Mouse (Mus musculus): ENCODE data around the gene Slc15a3. TPM values are rescaled to one million over a fixed set of nuclear protein-coding genes. Genes with fewer than 3 reads are reported as not detected.

The Slc15a3 gene
- polyA plus RNA-seq, 1 experiment from 2014 or later, result 0.37 TPM

Other genes with a start within 250 kb of the Slc15a3 start
- 465 and 471 TPM in 2 replicates for gene Ddb1, start 234.4 kb upstream of the Slc15a3 start, polyA plus RNA-seq (2016; fragmentation: Nextera tagmentation; extraction: Ambion mirVana)
- 21.1 and 24.5 TPM in 2 replicates for gene Tkfc, start 234.1 kb upstream of the Slc15a3 start, polyA plus RNA-seq (2016; fragmentation: Nextera tagmentation; extraction: Ambion mirVana)
- gene Vwce, start 205.5 kb upstream of the Slc15a3 start, polyA plus RNA-seq (2016; fragmentation: Nextera tagmentation; extraction: Ambion mirVana), result 0.38 and 0.85 TPM in 2 replicates
- not detected in 2 replicates for gene Pga5, start 161.7 kb upstream of the Slc15a3 start, polyA plus RNA-seq (2016; fragmentation: Nextera tagmentation; extraction: Ambion mirVana)
- gene Vps37c, start 151.0 kb upstream of the Slc15a3 start, polyA plus RNA-seq (2016; fragmentation: Nextera tagmentation; extraction: Ambion mirVana), result 33.5 and 36.1 TPM in 2 replicates
- not detected in 2 replicates for gene Cd5, start 100.7 kb upstream of the Slc15a3 start, polyA plus RNA-seq (2016; fragmentation: Nextera tagmentation; extraction: Ambion mirVana)
- gene Cd6, start 9.7 kb upstream of the Slc15a3 start, polyA plus RNA-seq (2016; fragmentation: Nextera tagmentation; extraction: Ambion mirVana), result not detected in 2 replicates
- gene Tmem132a, start 30.2 kb downstream of the Slc15a3 start, polyA plus RNA-seq (2016; fragmentation: Nextera tagmentation; extraction: Ambion mirVana), result 110 and 115 TPM in 2 replicates
- 51.4 and 53.8 TPM in 2 replicates for gene Tmem109, start 42.3 kb downstream of the Slc15a3 start, polyA plus RNA-seq (2016; fragmentation: Nextera tagmentation; extraction: Ambion mirVana)
- 43.8 and 47.1 TPM in 2 replicates for gene Prpf19, start 55.5 kb downstream of the Slc15a3 start, polyA plus RNA-seq (2016; fragmentation: Nextera tagmentation; extraction: Ambion mirVana)
- gene Zp1, start 80.9 kb downstream of the Slc15a3 start, polyA plus RNA-seq (2016; fragmentation: Nextera tagmentation; extraction: Ambion mirVana), result not detected in 2 replicates
- gene Ptgdr2, start 97.4 kb downstream of the Slc15a3 start, polyA plus RNA-seq (2016; fragmentation: Nextera tagmentation; extraction: Ambion mirVana), result 0.06 and 0.09 TPM in 2 replicates
- 45.0 and 46.0 TPM in 2 replicates for gene Ccdc86, start 109.5 kb downstream of the Slc15a3 start, polyA plus RNA-seq (2016; fragmentation: Nextera tagmentation; extraction: Ambion mirVana)
- gene Ms4a10, start 134.9 kb downstream of the Slc15a3 start, polyA plus RNA-seq (2016; fragmentation: Nextera tagmentation; extraction: Ambion mirVana), result not detected in 2 replicates
- 0.11 TPM in 1 of 2 replicates, not detected in the other for gene Ms4a15, start 153.5 kb downstream of the Slc15a3 start, polyA plus RNA-seq (2016; fragmentation: Nextera tagmentation; extraction: Ambion mirVana)
- gene Ms4a18, start 178.3 kb downstream of the Slc15a3 start, polyA plus RNA-seq (2016; fragmentation: Nextera tagmentation; extraction: Ambion mirVana), result not detected in 2 replicates
- gene Ms4a8a, start 241.4 kb downstream of the Slc15a3 start, polyA plus RNA-seq (2016; fragmentation: Nextera tagmentation; extraction: Ambion mirVana), result not detected in 2 replicates

Data from forebrain, embryonic 10.5 days (tissue).